Mouse (Mus musculus): Measurements from ENCODE around the gene Gm15517.

DNA sequence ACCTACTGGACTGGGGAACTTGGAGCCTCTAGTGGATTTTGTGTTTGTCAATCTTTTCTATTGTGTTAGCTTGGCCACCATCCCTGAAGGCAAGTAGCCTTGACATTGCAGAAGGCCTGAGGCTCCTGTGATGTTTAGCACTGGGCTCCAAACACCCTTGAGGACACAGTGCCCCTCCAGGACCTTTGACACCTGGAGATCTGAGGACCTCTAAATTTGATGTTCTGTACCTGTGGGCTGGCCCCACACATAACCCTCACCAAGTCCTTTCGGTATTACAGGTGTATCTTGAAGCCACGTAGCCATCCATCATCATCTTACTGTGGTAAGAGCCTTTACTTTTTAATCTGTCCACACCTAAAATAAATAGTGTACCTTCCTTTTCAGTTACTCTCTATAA lies 13.3 kb upstream of the Gm15517 start:
- TF ChIP-seq CTCF (conservative IDR thresholded peaks at IDR 0.05 in 1 of 2, IDR thresholded peaks at IDR 0.05 in 1 of 2; ENCODE audit: low read depth in 2 of 2, low read length in 2 of 2) (no peak), MAX (IDR thresholded peaks at IDR 0.05; ENCODE audit: low read length) (no peak), POLR2A (IDR thresholded peaks at IDR 0.05; ENCODE audit: low read depth, low read length) (no peak), MYC (IDR thresholded peaks at IDR 0.05; ENCODE audit: low read depth, low read length) (no peak), PAX5 (IDR thresholded peaks at IDR 0.05; ENCODE audit: low read length) (no peak), NELFE (IDR thresholded peaks at IDR 0.05; ENCODE audit: low read depth, low read length) (no peak), JUND (conservative IDR thresholded peaks at IDR 0.05; ENCODE audit: low read depth, low read length) (no peak), GABPA (IDR thresholded peaks at IDR 0.05; ENCODE audit: insufficient replicate concordance, low read depth, low read length) (no peak), EP300 (IDR thresholded peaks at IDR 0.05; ENCODE audit: low read length) (no peak), USF2 (conservative IDR thresholded peaks at IDR 0.05; ENCODE audit: low read depth, low read length) (no peak)

All from CH12.LX (cell line).